In the genomic region with DNA sequence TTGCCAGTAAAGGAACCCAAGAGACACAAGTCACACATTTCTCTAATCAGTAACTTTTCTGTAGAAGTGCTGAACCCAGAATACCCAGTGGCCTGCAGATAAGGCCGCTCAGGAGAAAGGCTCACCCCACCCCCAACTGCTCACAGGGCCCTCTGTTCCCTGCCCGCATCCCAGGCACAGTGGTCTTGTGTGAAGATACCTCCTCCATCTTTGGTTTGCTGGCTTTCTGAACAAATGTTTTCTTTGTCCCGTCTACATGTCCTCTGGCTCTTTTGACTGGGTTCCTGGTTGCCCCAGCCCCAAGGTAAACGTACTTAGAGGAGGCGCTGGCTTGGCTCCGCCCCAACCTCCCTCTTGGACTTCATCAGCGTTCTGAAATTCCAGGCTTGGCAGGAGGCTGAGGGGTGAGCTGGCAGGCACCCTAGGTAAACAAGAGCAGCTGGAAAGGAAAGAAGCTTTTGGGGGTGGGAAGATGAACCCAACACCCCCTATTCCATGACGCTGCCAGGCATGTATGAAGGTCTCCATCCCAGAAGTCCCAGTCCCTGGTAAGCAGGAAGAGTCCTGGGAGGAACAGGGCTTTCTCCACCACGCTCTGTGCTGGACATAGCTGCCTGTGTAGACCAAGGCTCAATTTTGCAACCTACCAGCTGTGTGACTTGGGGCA, we compare ENCODE assay signal across 8 mouse cellular contexts. TPM values are rescaled to one million over a fixed set of nuclear protein-coding genes. Genes with fewer than 3 reads are reported as not detected.
DNase-seq lines count a peak whose midpoint lies in the region; ATAC-seq and TF ChIP-seq lines count a peak whose summit lies in the region.

No protein-coding gene starts in this region.

- DNase-seq in embryonic facial prominence, embryonic 11.5 days (ENCODE audit: low spot score), result peak; percentile 24
- DNase-seq in embryonic facial prominence, embryonic 10.5 days (ENCODE audit: low spot score), result no peak
- peak; percentile 79 to 81 for DNase-seq in heart, postnatal 36 days
- DNase-seq in liver, embryonic 14.5 days (ENCODE audit: low read depth in 3 of 3, low spot score in 3 of 3), result peak; percentile 50 to 60 (median 56)
- DNase-seq in thymus, adult 2 months, result no peak
- DNase-seq in thymus, postnatal 14 days, result no peak

- no peaks in the 10 kb centered on the region for H3K27me3 ChIP-seq in embryonic facial prominence, embryonic 11.5 days (ENCODE audit: control insufficient read depth, insufficient read depth, low read length)
- no peaks in the 10 kb centered on the region for H3K27me3 ChIP-seq in embryonic facial prominence, embryonic 10.5 days (replicated peaks; ENCODE audit: low read depth, poor library complexity, severe bottlenecking)
- no peaks in the 10 kb centered on the region for H3K27me3 ChIP-seq in embryonic facial prominence, embryonic 15.5 days
- H3K27me3 ChIP-seq in liver, embryonic 14.5 days (ENCODE audit: control insufficient read depth, insufficient read depth, low read length), result no peaks in the 10 kb centered on the region
- H3K27me3 ChIP-seq in testis, adult 2 months (ENCODE audit: control insufficient read depth, insufficient read depth, low read length), result no peaks in the 10 kb centered on the region
- H3K27me3 ChIP-seq in thymus, adult 2 months (ENCODE audit: control insufficient read depth, insufficient read depth, low read length), result no peaks in the 10 kb centered on the region

- no peak for TF ChIP-seq POLR2A in testis, adult 2 months (IDR thresholded peaks at IDR 0.05; ENCODE audit: control insufficient read depth, low read depth, low read length)
- no peak for TF ChIP-seq POLR2A in thymus, adult 2 months (IDR thresholded peaks at IDR 0.05; ENCODE audit: control insufficient read depth, extremely low read depth, insufficient read depth, low read length, poor library complexity)

- H3K27ac ChIP-seq in embryonic facial prominence, embryonic 11.5 days (replicated peaks; ENCODE audit: low read depth, low read length), result no peak overlapping the region
- H3K27ac ChIP-seq in embryonic facial prominence, embryonic 10.5 days (replicated peaks), result no peak overlapping the region; the same call in 1 of the 2 replicates
- H3K27ac ChIP-seq in embryonic facial prominence, embryonic 15.5 days (replicated peaks), result peak overlapping the region; percentile 69
- peak overlapping the region; percentile 84 for H3K27ac ChIP-seq in liver, embryonic 14.5 days
- H3K27ac ChIP-seq in testis, adult 2 months (ENCODE audit: control insufficient read depth, insufficient read depth, low read depth, low read length), result peak overlapping the region; percentile 67
- H3K27ac ChIP-seq in thymus, adult 2 months (ENCODE audit: control insufficient read depth, insufficient read depth, low read length), result no peak overlapping the region

- H3K9me3 ChIP-seq in embryonic facial prominence, embryonic 11.5 days (replicated peaks; ENCODE audit: control insufficient read depth, low read length), result no peaks in the 10 kb centered on the region
- H3K9me3 ChIP-seq in embryonic facial prominence, embryonic 10.5 days, result no peaks in the 10 kb centered on the region
- H3K9me3 ChIP-seq in embryonic facial prominence, embryonic 15.5 days (replicated peaks), result no peaks in the 10 kb centered on the region
- H3K9me3 ChIP-seq in liver, embryonic 14.5 days (ENCODE audit: control insufficient read depth, low read length), result no peaks in the 10 kb centered on the region

- H3K4me1 ChIP-seq in embryonic facial prominence, embryonic 11.5 days (ENCODE audit: control insufficient read depth, insufficient read depth, low read length), result no peaks in the 10 kb centered on the region
- H3K4me1 ChIP-seq in embryonic facial prominence, embryonic 10.5 days, result peaks cover 27% of the 10 kb centered on the region
- H3K4me1 ChIP-seq in embryonic facial prominence, embryonic 15.5 days, result peaks cover 39% of the 10 kb centered on the region
- H3K4me1 ChIP-seq in liver, embryonic 14.5 days (replicated peaks; ENCODE audit: control insufficient read depth in 2 of 2, insufficient read depth in 2 of 2, low read length in 1 of 2), result peaks cover 23 to 49% of the 10 kb centered on the region in 2 experiments
- peaks cover 2% of the 10 kb centered on the region; the same call in 1 of the 2 replicates for H3K4me1 ChIP-seq in testis, adult 2 months (ENCODE audit: control insufficient read depth, insufficient read depth, low read length)
- H3K4me1 ChIP-seq in thymus, adult 2 months (replicated peaks; ENCODE audit: control insufficient read depth, insufficient read depth, low read length), result peaks cover 20% of the 10 kb centered on the region

- H3K4me3 ChIP-seq in embryonic facial prominence, embryonic 11.5 days (ENCODE audit: low read depth, low read length), result no peak overlapping the region
- H3K4me3 ChIP-seq in embryonic facial prominence, embryonic 10.5 days, result no peak overlapping the region
- H3K4me3 ChIP-seq in embryonic facial prominence, embryonic 15.5 days (replicated peaks), result no peak overlapping the region
- H3K4me3 ChIP-seq in liver, embryonic 14.5 days (ENCODE audit: insufficient read depth in 1 of 2, low read depth in 2 of 2, low read length in 2 of 2), result peak overlapping the region; percentile 3 to 43; a peak in 3 of 4 replicates
- no peak overlapping the region for H3K4me3 ChIP-seq in testis, adult 2 months (ENCODE audit: control insufficient read depth, low read depth, low read length)
- no peak overlapping the region for H3K4me3 ChIP-seq in thymus, adult 2 months (ENCODE audit: control insufficient read depth, insufficient read depth, low read length)

- no peak for TF ChIP-seq CTCF in liver, embryonic 14.5 days (IDR thresholded peaks at IDR 0.05; ENCODE audit: low read depth)
- TF ChIP-seq CTCF in testis, adult 2 months (IDR thresholded peaks at IDR 0.05; ENCODE audit: control insufficient read depth, insufficient read depth, insufficient replicate concordance, low read depth, low read length), result no peak
- no peak for TF ChIP-seq CTCF in thymus, adult 2 months (IDR thresholded peaks at IDR 0.05; ENCODE audit: borderline replicate concordance, control insufficient read depth, extremely low read depth, insufficient read depth, low read length, poor library complexity)

- ATAC-seq in embryonic facial prominence, embryonic 11.5 days (replicated peaks; ENCODE audit: insufficient number of reproducible peaks, low FRiP score, low TSS enrichment, low read depth), result no peak
- peak; percentile 62 for ATAC-seq in embryonic facial prominence, embryonic 15.5 days (ENCODE audit: insufficient number of reproducible peaks, low FRiP score, low TSS enrichment, low read depth)
- ATAC-seq in liver, embryonic 14.5 days (ENCODE audit: insufficient read depth), result peak; percentile 82

- WGBS in embryonic facial prominence, embryonic 11.5 days, result 21% methylated on average over 9 of the region's 9 CpGs
- WGBS in embryonic facial prominence, embryonic 10.5 days, result 28% methylated on average over 9 of the region's 9 CpGs
- 22% methylated on average over 9 of the region's 9 CpGs for WGBS in embryonic facial prominence, embryonic 15.5 days
- WGBS in liver, embryonic 14.5 days (ENCODE audit: insufficient replicate concordance), result 28% methylated on average over 9 of the region's 9 CpGs
- WGBS in thymus, adult 2 months, result 86% methylated on average over 9 of the region's 9 CpGs

- H3K4me2 ChIP-seq in embryonic facial prominence, embryonic 11.5 days (ENCODE audit: low read depth, low read length), result no peak overlapping the region
- H3K4me2 ChIP-seq in embryonic facial prominence, embryonic 15.5 days (replicated peaks), result no peak overlapping the region; the same call in 1 of the 2 replicates
- H3K4me2 ChIP-seq in liver, embryonic 14.5 days (ENCODE audit: low read depth), result peak overlapping the region; percentile 73

- no peaks in the 10 kb centered on the region for H3K36me3 ChIP-seq in embryonic facial prominence, embryonic 11.5 days (replicated peaks; ENCODE audit: control insufficient read depth, insufficient read depth, low read depth, low read length)
- no peaks in the 10 kb centered on the region for H3K36me3 ChIP-seq in embryonic facial prominence, embryonic 10.5 days (replicated peaks)
- H3K36me3 ChIP-seq in embryonic facial prominence, embryonic 15.5 days, result no peaks in the 10 kb centered on the region
- H3K36me3 ChIP-seq in liver, embryonic 14.5 days (replicated peaks; ENCODE audit: control insufficient read depth, insufficient read depth, low read depth), result peaks cover 27% of the 10 kb centered on the region
- H3K36me3 ChIP-seq in testis, adult 2 months (ENCODE audit: control insufficient read depth, insufficient read depth, low read length), result no peaks in the 10 kb centered on the region
- no peaks in the 10 kb centered on the region for H3K36me3 ChIP-seq in thymus, adult 2 months (ENCODE audit: control insufficient read depth, insufficient read depth, low read length)

- intact Hi-C loops in heart, postnatal 36 days (cut with DNase I), result no loop called here

- peak; percentile 75 for TF ChIP-seq EP300 in liver, embryonic 14.5 days (IDR thresholded peaks at IDR 0.05; ENCODE audit: low read depth)

- no peak overlapping the region for H3K9ac ChIP-seq in embryonic facial prominence, embryonic 11.5 days (replicated peaks; ENCODE audit: low read length)
- no peak overlapping the region for H3K9ac ChIP-seq in embryonic facial prominence, embryonic 15.5 days
- H3K9ac ChIP-seq in liver, embryonic 14.5 days (replicated peaks), result peak overlapping the region; percentile 59

RNA-seq across cellular contexts. Expression of a gene that starts 32.5 kb away (rescaled TPM):
- polyA plus RNA-seq in embryonic facial prominence, embryonic 11.5 days (2014; fragmentation: Nextera tagmentation; extraction: Ambion mirVana), result 2.2 and 4.3 TPM in 2 replicates
- polyA plus RNA-seq in embryonic facial prominence, embryonic 10.5 days (2016; fragmentation: Nextera tagmentation; extraction: Ambion mirVana), result 6.4 and 7.8 TPM in 2 replicates
- polyA plus RNA-seq in embryonic facial prominence, embryonic 15.5 days (2015; fragmentation: Nextera tagmentation; extraction: Ambion mirVana), result 17.9 and 22.2 TPM in 2 replicates
- total RNA-seq in heart, postnatal 36 days (2021), result 100 to 1,000 TPM; 237 to 310 TPM
- polyA plus RNA-seq in liver, embryonic 14.5 days (2012; rRNA removed), result 41.9 and 44.6 TPM in 2 replicates
- polyA plus RNA-seq in liver, embryonic 14.5 days (2014; fragmentation: Nextera tagmentation; extraction: Ambion mirVana), result 34.6 and 37.7 TPM in 2 replicates
- polyA plus RNA-seq in testis, adult 2 months (2012; rRNA removed), result 9.5 and 10.0 TPM in 2 replicates
- polyA plus RNA-seq in thymus, adult 2 months (2012; rRNA removed), result 32.8 and 37.6 TPM in 2 replicates

Comparison
In these comparisons a context has a peak if more than half of its experiments do, and no peak if none do; other contexts are left out.
1. DNase-seq: peak in embryonic facial prominence, embryonic 11.5 days (single experiment), heart, postnatal 36 days (2 of 2) and liver, embryonic 14.5 days (3 of 3); none in embryonic facial prominence, embryonic 10.5 days (single experiment), thymus, adult 2 months (single experiment) and thymus, postnatal 14 days (single experiment).
2. H3K27ac ChIP-seq: peak in embryonic facial prominence, embryonic 15.5 days (single experiment), liver, embryonic 14.5 days (single experiment) and testis, adult 2 months (single experiment); none in embryonic facial prominence, embryonic 11.5 days (single experiment), embryonic facial prominence, embryonic 10.5 days (single experiment) and thymus, adult 2 months (single experiment).
3. H3K4me3 ChIP-seq: peak in liver, embryonic 14.5 days (2 of 2); none in embryonic facial prominence, embryonic 11.5 days (single experiment), embryonic facial prominence, embryonic 10.5 days (single experiment), embryonic facial prominence, embryonic 15.5 days (single experiment), testis, adult 2 months (single experiment) and thymus, adult 2 months (single experiment).